Mouse (Mus musculus) retina, adult 2 months (tissue): ENCODE measurements around the gene 2310022A10Rik.

ENCODE experiments used
- DNase-seq: peaks from one replicate; pipeline ENCODE4 v3.0.0-alpha.2; 2012; ENCODE audit warnings: low read depth, low spot score

The 2310022A10Rik gene

DNA sequence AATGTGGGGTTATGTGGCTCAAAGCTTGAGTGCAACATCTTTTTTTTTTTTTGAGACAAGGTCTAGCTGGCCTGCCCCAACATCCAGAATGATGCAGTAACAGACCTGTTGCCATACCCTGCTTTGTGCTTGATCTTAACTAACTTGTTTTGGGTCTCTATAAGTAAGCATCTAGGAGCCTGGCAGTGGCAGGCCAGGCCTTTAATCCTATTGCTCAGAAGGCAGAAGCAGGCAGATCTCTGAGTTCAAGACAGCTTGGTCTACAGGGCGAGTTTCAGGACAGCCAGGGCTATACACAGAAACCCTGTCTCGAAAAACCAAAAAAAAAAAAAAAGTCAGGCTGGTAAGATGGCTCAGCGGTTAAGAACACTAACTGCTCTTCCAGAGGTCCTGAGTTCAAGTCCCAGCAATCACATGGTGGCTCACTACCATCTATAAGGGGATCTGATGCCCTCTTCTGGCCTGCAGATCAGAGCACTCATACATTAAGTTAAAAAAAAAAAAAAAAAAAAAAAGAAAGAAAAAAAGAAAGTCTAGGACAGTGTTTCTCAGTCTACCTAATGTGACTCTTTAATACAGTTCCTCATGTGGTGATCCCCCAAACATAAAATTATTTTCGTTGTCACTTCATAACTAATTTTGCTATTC lies 37.7 kb downstream of the 2310022A10Rik start:
- DNase-seq = no peak

DNA sequence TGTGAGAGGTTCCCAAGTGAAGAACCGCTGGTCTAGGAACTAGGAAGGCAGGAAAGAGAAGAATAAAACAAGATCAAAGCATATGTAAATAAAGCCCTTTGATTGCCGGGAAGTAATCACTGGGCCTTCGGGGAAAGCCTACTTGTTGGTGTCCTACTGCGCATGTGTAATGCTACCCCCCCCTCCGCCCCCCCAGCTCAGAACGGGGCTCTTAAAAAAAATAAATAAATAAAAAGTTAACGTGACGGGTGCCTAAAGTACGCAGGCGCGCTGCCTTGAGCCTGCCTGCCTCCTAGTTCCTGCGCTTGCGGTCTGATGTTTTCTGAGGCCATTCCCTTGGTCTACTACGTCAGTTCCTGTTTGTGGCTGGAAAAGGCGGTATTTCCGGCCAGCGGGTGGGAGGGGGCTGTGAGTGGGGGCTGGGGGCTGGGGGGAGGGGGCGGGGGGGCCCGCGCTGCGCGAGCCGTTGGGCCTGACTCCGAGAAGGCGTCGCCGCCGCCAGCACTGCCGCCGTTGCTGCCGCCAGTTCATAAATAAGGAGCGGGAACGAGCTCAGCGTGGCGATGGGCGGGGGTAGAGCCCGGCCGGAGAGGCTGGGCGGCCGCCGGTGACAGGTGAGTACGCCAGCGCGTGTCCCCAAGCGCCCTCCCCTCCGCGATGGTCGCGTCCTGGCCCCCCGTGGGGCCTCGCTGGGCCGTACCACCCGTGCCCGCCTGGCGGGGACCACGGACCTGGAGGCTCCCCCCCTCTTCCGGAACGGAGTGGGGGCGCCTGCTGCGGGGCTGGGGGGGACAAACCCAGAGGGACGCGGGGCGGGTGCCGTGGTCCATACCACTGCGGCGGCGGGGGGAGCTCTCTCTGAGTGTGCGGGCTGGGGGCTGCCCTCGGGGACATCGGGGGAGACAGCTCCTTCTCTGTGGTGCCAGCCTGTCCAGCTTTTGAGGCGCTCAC lies 38.5 kb downstream of the 2310022A10Rik start, which contains the start of gene Akt2:
Gene Akt2, plus strand, starts transcription at position 287 of the 951 bp plus-strand sequence.
- DNase-seq = peak; percentile 97

DNA sequence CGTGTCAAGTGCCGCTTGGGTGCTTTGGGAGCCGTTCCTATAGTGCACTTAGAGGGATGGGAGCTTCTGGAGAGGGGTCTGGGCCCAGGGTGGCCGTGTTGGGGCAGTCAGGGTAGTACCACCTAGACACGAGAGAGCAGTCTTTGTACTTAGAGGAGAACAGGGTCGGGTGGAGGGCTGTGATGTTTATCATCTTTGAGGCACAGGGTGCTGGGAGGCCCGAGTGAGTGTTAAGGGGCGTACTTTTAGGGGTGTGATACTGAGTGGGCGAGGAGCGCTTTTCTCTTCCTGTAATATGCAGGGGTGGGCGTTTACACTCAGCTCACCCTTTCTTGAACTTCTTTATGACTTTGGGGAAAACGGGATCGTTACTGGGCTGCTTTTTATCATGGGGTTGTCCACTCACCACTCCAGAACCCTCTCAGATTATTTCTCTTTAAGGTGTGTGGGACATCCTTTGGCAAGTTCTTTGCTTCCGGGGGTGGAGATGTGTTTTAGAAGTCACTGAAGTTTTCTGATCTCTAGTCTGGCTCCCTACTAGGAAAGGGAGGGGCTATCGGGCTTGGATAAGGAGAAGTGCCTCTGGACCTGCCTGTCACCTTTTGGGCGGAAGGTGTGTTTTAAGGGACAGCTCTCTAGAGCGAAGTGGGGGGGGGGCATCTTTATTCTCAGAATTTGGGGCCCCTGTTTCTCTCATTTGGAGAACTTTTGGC lies 39.3 kb downstream of the 2310022A10Rik start:
- DNase-seq = no peak

DNA sequence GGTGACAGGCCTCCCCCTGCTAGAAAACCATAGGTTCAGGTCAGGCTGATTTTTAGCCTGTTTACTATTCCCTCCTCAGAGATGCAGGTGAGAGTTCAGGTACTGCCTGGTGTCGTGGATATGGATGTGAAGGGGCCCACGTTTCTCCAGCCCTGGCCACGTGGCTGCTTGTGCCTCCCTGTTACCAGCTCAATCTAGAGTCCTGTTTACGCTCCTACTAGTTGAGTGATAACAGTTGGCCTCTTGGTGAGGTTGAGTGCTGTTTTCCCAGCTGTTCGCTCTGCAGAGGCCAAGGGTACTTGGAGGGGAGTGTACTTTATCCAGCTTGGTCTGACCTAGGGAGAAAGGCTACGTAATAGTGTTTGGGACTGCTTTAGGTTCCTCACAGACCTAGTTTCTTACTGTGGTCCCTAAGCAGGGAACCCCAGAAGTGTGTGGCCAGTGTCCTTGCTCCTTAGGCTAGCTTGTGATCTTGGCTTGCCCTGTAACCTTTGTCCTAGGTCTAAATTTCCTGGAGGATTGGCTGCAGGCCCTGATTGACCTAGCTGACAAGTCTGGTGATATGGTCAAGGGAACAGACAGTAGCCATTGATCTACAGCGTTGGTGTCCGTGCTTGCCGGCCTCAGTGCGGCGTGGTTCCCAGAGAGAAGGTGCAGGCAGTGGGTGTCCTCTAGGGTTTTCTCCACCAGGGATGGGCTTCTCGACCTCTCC lies 40.1 kb downstream of the 2310022A10Rik start:
- no peak for DNase-seq

DNA sequence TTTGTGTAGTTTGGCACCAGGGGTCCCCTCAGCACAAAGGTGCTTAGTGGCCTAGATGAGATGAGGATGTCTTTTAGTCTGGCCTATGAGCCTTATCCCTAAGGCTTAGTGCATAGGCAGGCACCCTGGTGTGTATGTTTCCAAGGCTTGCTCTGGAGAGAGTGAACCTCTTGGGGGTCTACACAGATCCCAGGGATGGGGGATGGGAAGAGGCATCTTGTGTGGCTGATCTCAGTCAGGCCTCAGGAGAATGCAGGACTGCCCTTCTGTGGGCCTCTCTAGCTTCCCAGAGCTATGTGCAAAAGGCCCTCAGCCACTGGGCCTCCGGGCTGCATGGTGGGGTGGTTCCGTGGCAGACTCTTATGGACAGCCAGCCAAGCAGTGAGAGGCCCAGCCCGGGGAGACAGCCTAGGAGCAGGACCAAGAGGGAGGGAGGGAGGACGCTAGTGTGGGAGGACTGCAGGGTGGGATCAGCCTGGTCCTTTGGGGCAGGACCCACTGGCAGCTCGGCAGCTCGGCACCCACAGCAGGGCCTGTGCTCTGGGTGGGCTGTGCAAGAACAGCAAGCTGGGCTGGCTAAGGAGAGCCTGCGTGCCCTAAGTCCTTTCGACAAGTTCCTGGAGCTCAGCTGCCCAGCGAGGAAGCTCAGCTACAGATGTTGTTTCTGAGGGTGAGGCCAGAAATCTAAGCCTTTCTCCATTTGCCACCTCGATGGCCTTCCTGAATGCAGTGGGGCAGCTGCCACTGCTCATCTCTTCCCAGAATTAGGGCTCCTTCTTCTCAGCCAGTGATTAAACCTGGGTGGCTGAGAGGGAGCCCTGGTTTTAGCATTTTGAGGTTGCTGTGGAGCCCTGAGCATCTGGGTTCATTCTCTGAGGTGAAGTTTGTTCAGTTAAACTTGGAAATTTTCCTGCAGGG lies 43.8 kb downstream of the 2310022A10Rik start:
- DNase-seq = no peak

DNA sequence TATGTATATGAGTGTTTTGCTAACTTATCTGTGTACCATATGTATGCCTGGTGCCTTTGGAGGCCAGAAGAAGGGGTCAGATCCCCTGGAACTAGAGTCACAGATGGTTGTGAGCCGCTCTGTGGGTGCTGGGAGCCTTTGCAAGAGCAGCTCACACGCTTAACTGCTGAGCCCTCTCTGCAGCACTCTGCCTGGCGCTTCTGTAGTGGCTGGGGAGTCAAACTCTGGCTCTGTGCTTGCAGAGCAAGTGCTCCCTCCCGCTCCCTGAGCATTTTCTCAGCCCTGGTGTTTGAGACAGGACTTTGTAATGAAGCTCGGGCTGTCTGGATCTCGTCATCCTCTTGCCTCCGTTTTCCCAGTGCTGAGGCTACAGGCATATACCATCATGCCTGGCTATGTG lies 45.0 kb downstream of the 2310022A10Rik start:
- DNase-seq = no peak

DNA sequence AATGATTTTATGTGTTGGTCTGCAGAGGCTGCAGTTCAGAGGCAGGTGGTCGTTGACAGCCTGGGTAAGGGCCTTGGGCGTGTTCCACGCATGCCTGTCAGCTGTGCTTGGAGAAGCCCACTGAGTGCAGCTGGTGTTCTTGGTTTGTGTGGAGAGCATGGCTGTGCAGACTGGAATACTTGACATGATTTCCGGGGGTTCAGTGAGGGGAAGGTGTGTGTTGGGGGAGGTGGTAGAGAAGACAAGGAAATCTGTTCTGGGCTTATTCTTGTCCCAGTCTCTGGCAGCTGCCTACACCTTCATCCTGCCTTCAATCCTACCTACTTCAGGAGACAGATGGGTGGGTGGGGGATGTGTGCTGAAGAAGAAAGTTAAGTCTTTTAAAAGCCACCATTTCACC lies 48.6 kb downstream of the 2310022A10Rik start:
- DNase-seq = no peak

DNA sequence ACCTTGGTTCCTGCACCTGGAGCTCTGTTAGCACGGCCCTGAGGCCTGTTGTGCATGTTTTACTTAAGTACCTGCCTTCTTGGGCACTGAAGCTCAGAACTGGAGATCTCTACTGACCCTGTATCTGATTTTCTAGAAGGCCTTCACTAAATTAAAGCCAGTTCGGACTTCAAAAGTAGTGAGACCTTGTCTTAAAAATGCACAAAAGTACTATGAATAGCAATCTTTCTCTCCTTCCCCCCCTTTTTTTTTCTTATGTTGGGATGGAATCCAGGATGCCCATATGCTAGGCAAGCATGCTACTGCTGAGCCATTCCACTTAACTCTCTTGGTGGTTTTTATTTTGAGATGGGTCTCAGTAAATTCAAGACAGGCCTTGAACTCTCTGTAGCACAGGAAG lies 49.1 kb downstream of the 2310022A10Rik start:
- DNase-seq = no peak

DNA sequence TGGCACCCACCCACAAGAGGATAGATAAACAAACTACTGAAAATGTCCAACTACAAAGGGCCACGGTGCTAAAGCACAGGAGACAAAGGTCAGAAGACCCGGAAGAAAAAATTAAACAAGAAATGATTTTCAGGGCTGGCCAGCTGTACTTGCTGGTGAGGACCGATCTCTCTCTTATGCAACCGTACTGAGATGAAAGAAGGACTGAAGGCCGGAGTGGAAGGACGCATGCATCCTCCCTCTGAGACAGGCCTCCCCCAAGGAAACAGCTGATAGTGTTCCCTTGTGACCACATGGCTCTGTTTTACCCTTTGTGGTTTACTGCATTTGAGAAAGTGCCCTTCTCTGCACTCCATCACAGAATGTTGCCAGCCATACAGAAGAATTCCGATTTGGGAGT lies 49.8 kb downstream of the 2310022A10Rik start:
- DNase-seq = no peak

DNA sequence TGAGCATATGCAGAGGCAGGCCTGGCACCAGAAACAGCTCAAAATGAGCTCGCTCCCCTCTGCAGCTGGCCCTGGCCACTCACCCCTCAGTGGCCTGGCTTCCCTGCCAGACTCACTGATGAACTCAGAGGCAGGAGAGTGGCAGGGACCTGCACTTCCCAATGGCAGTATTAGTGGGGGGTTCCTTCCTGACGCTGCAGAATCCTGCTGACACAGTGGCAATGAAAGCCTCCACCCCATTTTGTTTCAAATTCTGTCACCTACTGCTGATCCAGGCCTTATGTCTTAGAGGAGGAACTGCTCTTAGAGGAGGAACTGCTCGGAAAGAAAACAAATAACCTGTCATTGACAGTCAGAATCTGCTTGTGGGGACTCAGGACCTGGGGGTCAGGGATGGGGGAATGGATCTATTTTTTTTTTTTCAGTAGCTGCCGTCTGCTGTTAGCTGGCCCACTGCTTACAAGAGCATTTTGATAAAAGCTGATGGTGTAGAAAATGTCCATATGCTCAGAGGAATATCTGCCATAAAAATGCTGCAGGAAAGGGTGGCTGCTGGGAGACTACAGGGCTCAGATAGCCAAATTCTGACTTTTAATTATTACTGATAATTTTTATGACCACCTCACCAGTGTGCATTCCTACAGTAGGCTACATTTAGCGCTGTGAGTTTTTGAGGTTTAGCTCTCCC lies 51.8 kb downstream of the 2310022A10Rik start:
- DNase-seq = no peak

DNA sequence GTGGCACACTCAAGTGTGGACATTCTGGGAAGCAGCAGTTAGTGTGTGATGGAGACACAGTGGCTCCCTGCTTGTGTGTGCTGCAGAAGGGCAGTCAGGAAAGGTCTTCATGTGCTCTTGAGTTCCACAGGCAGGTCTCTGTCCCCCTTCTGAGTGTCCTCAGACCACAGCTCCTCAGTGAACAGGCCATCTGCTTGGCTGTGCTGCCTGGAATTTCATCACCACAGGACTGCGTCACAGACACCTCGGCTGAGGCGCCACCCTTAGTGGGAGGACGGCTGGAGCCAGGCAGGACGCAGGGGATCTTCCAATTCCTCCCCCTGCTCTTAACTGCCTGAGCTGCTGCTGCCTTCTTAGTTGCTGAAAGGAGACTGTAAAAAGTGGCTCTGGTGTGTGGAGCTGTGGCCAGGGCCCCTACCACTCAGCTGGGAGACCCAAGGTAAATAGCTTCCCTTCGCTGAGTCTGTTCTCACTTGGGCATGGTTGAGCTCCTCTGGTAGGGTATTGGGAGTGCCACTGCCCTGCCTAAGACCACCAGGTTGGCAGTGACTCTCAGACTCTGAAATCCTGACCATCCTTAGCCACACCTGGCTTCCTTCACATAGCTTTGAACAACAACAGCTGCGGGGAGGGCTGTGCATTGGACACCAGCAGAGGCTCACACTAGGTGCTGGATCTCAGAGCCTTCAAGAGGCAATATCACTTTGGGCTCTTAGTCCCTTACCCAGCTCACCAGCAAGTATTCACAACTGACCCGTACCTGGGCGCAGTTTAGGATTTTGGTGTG lies 52.7 kb downstream of the 2310022A10Rik start:
- DNase-seq = no peak

DNA sequence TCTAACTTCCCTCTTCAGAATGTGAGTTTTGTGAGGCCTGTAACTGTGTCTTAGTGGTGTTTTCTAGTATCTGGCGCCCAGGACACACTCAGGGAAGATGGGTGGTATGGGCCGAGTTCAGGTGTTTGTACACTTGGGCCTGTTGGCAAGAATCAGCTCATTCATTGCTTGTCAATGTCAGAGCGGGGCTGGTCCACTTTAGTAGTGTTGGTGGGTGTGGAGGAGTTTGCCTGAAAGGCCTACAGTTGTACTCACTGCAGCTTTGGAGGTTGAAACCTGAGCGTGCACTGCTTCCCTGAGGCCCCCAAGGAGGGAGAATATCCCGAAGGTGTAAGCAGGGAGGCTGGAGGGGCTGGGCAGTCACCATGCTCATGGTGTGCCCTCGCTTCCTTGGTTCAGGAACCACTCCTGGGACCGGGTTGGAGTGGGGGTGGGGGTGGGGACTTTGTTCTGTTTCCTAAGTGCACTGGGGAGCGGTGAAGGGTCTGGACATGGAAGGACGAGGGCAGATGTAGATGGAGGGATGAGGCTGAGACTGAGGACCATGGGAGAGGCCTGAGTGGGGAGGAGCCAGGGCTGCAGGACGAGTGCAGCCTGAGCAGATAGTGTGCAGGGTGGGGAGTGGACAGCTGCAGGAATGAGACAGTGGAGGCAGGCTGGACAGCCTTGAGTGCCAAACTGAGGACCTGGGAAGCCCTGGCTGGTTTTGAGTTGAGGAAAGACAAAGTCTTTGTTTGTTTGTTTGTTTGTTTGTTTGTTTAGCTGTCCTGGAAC lies 53.6 kb downstream of the 2310022A10Rik start:
- DNase-seq = no peak

DNA sequence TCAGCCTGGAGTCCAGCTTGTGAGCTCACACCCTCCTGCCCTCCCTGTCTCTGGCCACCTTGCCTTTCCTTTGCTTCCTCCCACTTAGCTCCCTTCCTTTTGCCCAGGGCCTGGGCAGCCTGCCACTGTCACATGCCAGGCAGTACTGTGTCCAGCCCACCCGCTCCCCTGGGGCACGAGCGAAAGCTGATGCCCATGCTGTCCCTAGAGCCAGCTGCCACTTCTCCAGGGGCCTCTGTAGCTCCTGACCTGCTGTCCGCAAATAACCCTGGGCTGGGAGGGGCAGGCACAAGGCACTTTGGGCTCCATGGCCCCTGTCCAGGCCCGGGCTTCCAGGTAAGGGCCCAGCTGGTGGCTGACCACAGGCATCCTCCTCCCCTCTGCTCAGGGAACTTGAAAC lies 54.5 kb downstream of the 2310022A10Rik start:
- DNase-seq = no peak

DNA sequence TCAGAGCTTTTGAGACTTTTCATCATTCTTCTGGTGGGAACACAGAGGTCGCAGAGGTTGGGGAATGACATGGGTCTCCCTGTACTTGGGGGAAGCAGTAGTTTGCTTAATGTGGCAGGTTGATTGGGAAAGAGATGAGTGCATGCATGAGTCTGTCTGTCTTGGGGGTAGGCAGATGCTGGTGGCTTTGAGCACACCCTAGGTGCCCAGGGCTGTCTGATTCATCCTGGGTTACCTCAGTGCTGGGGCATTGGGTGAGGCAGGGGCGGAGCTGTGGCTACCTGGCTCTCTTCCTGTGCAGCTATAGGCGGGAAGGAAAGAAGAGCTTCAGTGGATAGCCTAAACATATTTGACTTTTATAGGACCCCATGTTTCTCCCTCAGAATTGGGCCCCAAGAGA lies 55.1 kb downstream of the 2310022A10Rik start:
- no peak for DNase-seq

DNA sequence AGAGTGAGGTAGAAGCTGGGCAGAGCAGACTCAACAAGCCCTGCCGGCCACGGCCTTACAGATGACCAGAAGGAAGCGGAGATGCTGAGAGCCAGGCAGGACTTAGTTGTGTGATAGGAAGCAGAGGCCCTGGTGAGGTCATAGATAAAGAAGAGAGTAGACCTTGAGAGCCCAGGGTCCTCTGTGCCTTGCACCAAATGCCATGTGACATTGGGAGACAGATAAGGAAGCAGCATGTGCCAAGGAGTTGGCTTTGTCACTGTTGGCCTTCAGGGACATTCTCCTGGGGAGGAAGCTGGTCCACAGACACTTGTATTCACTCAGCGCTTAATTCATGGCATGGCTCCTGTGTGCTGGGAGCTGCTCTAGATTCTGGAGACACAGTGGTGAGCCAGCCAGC lies 56.3 kb downstream of the 2310022A10Rik start:
- DNase-seq = no peak

DNA sequence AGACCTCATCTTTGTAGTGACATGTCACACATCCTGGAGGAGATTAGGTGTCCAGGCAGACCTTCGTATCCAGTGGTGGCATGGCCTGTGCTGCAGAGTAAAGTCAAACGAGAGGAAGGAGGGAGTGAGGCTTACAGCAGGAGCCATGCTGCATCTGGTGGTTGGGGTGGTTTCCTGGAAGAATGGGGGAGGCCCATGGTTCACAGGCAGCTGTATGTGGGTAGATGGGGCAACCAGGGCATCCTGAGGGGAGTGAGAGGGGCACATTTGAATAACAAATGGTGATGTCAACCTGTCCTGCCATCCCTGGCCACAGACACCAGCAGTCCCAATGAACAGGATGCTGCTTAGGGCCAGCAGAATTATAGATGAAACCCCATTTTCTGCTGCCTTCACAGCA lies 56.7 kb downstream of the 2310022A10Rik start:
- no peak for DNase-seq

DNA sequence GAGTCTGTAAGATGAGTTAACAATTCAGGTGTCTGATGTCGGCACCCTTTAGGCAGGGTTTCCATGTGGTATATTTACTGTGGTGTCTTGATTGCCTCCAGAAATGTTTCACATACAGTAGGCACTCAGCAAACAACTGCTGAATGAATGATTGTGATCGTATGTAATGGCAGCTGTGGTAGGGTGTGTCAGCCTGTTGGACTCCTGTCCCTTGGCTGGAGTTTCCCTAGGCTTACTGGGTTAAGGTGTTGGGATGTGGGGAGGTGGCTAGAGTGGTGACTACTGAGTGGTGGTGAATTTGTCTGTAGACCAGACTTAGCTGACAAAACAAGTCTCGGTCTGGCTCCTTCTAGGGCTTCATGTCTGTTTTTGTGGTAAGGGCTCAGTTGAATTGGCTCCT lies 57.3 kb downstream of the 2310022A10Rik start:
- no peak for DNase-seq

DNA sequence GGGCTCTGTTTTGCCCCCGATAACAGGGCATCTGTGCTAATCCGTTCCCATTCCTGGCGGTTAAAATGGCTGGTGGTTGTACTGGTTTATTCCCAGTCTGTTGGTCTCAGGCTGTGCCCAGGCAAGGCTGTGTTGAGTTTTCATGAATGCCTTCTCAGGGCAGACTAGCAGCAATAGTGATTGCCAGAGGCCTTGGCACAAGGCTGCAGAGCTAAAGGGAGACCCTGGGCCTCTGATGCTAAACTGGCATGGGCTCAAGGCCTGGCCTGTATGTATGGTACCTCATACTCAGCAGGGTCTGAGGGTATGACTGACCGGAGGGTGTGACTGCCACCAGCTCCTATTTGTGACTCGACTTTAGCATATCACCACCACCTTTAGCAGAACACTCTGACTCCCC lies 57.8 kb downstream of the 2310022A10Rik start:
- DNase-seq = no peak
